Mouse (Mus musculus) megakaryocyte, embryonic 14.5 days (primary cell): ENCODE measurements around the gene Il18bp.

Source experiments
- FLI1 ChIP-seq: IDR thresholded peaks from 2 replicates; pipeline ENCODE4 v1.6.1; 2012; ENCODE audit warnings: low read length, inconsistent platforms, mixed read lengths
- GATA1 ChIP-seq: IDR thresholded peaks from 3 replicates; pipeline ENCODE4 v1.6.1; 2012; ENCODE audit warnings: mixed read lengths, low read length, inconsistent platforms, borderline replicate concordance

DNA sequence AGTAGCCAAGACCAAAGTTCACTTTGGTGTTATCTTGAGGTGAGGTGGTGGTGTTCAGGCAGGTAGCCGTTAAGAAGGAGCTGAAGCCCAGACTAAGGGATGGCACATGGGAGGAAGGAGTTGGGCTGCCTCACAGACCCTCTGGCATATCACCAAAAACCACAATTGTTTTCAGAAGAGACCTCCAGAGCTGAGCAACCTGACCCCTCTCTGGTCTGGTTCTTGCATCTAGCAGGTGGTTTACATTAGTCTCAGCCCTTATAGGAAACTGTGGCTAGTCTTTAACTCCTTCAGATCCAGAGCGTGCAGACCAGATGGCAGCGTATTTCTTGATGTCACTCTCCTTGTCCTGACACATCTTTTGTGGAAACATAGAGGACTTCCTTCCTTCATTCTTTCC, 44.8 kb downstream of the Il18bp start:
- TF ChIP-seq GATA1 = no peak
- no peak for TF ChIP-seq FLI1
